Mouse (Mus musculus) midbrain, embryonic 14.5 days (tissue): ENCODE results near the gene Prkar1a. TPM values are rescaled to one million over a fixed set of nuclear protein-coding genes. Genes with fewer than 3 reads are reported as not detected.

Experiments used
- ATAC-seq: fragments of 200-750 bp; cut with Nextera tagmentation; 2 replicates; pipeline ENCODE4 v1.8.0; 2017; ENCODE audit warnings: moderate number of reproducible peaks, moderate library complexity; ENCODE audit not compliant: low FRiP score, low TSS enrichment
- DNase-seq: peaks from one replicate; pipeline ENCODE4 v3.0.0-alpha.2; 2015
- H3K27ac ChIP-seq: fragments of 300-500 bp; sonication (generic); replicated peaks from 2 replicates; pipeline ENCODE4 v1.5.1; 2014; ENCODE audit warnings: mild to moderate bottlenecking, low read depth, low read length, moderate library complexity
- H3K27me3 ChIP-seq: fragments of 300-500 bp; sonication (generic); 2 replicates; pipeline ENCODE4 v1.6.1; 2014; ENCODE audit warnings: low read length, control low read depth, mixed read lengths; ENCODE audit not compliant: control insufficient read depth, insufficient read depth
- H3K36me3 ChIP-seq: fragments of 300-500 bp; sonication (generic); 2 replicates; pipeline ENCODE4 v1.6.1; 2014; ENCODE audit warnings: low read length, control low read depth; ENCODE audit not compliant: control insufficient read depth, insufficient read depth
- H3K4me1 ChIP-seq: fragments of 300-500 bp; sonication (generic); 2 replicates; pipeline ENCODE4 v1.6.1; 2014; ENCODE audit warnings: mild to moderate bottlenecking, antibody characterized with exemption, low read length, control low read depth; ENCODE audit not compliant: control insufficient read depth, insufficient read depth
- H3K4me2 ChIP-seq: fragments of 300-500 bp; sonication (generic); 2 replicates; pipeline ENCODE4 v1.6.1; 2014; ENCODE audit warnings: mild to moderate bottlenecking, low read length, moderate library complexity
- H3K4me3 ChIP-seq: fragments of 300-500 bp; sonication (generic); replicated peaks from 2 replicates; pipeline ENCODE4 v1.5.1; 2014; ENCODE audit warnings: low read depth, low read length
- H3K9ac ChIP-seq: fragments of 300-500 bp; sonication (generic); replicated peaks from 2 replicates; pipeline ENCODE4 v1.6.1; 2014; ENCODE audit warnings: mild to moderate bottlenecking, low read length, moderate library complexity
- H3K9me3 ChIP-seq: fragments of 300-500 bp; sonication (generic); 2 replicates; pipeline ENCODE4 v1.6.1; 2016; ENCODE audit warnings: low read length, control low read depth, mixed read lengths; ENCODE audit not compliant: control insufficient read depth
- WGBS: fragments of 180-500 bp; shearing (Covaris S2); extraction: QIAGEN DNeasy Blood & Tissue Kit; methylation state at CpG from one replicate; pipeline ENCODE4 v1.1.7; 2014; 5-methylcytosine and 5-hydroxymethylcytosine counted together
- polyA plus RNA-seq: library from polyadenylated mRNA; unstranded; fragments of >200 nt; fragmentation: Nextera tagmentation; extraction: Ambion mirVana; gene quantifications from 2 replicates; pipeline ENCODE4 v1.2.1, GENCODE M21; 2014

Prkar1a gene
- polyA plus RNA-seq, result 494 and 582 TPM in 2 replicates

GRCm38 (mm10) chr11:109649206-109649605, at the start of gene Prkar1a:
Gene Prkar1a (plus strand): TSS chr11:109649405.
- WGBS, result 31% methylated on average over 8 of the region's 8 CpGs
- Histone ChIP-seq H3K4me3 (peak within 1 kb of the TSS; percentile 98), H3K9ac (peak within 1 kb of the TSS; percentile 93), H3K27ac (peak within 1 kb of the TSS; percentile 98), H3K9me3 (no peaks in the 10 kb centered on the region), H3K4me2 (peak within 1 kb of the TSS; percentile 65), H3K4me1 (peaks cover 33% of the 10 kb centered on the region), H3K27me3 (no peaks in the 10 kb centered on the region), H3K36me3 (peaks cover 9% of the 10 kb centered on the region)
- DNase-seq (peak; percentile 64), ATAC-seq (no peak)

- WGBS, result 79% methylated on average over 6 of the region's 6 CpGs
- Histone ChIP-seq H3K27me3 (no peaks in the 10 kb centered on the region), H3K9ac (no peak overlapping the region), H3K36me3 (no peaks in the 10 kb centered on the region), H3K4me1 (peaks cover 9% of the 10 kb centered on the region), H3K9me3 (no peaks in the 10 kb centered on the region), H3K27ac (no peak overlapping the region), H3K4me3 (no peak overlapping the region), H3K4me2 (no peak overlapping the region)
- DNase-seq (no peak), ATAC-seq (no peak)
Measured at GRCm38 (mm10) chr11:109607600-109607999, 41.6 kb upstream of the Prkar1a start.

- ATAC-seq (no peak), DNase-seq (no peak)
- Histone ChIP-seq H3K9ac (no peak overlapping the region), H3K9me3 (no peaks in the 10 kb centered on the region), H3K27me3 (peaks cover 3% of the 10 kb centered on the region; the same call in 1 of the 2 replicates), H3K36me3 (no peaks in the 10 kb centered on the region), H3K4me2 (no peak overlapping the region), H3K4me1 (peaks cover 9% of the 10 kb centered on the region), H3K4me3 (no peak overlapping the region), H3K27ac (no peak overlapping the region)
- 63% methylated on average over 6 of the region's 6 CpGs for WGBS
Measured at GRCm38 (mm10) chr11:109608976-109609625, 40.1 kb upstream of the Prkar1a start.

GRCm38 (mm10) chr11:109610046-109610794, 39.0 kb upstream of the Prkar1a start:
- ATAC-seq (no peak), DNase-seq (no peak)
- peak overlapping the region; percentile 65; the same call in 1 of the 2 replicates for H3K9ac ChIP-seq
- peaks cover 3% of the 10 kb centered on the region; the same call in 1 of the 2 replicates for H3K27me3 ChIP-seq
- peaks cover 9% of the 10 kb centered on the region for H3K4me1 ChIP-seq
- H3K4me2 ChIP-seq, result peak overlapping the region; percentile 86
- no peaks in the 10 kb centered on the region for H3K36me3 ChIP-seq
- H3K4me3 ChIP-seq, result peak overlapping the region; percentile 65
- WGBS, result 16% methylated on average over 9 of the region's 9 CpGs
- H3K27ac ChIP-seq, result peak overlapping the region; percentile 55; the same call in 1 of the 2 replicates
- H3K9me3 ChIP-seq, result no peaks in the 10 kb centered on the region

GRCm38 (mm10) chr11:109610795-109611302, 38.4 kb upstream of the Prkar1a start:
- H3K4me1 ChIP-seq, result peaks cover 9% of the 10 kb centered on the region
- no peaks in the 10 kb centered on the region for H3K36me3 ChIP-seq
- peak overlapping the region; percentile 86 for H3K4me2 ChIP-seq
- H3K9me3 ChIP-seq, result no peaks in the 10 kb centered on the region
- ATAC-seq (no peak; the same call in 1 of the 2 replicates), DNase-seq (no peak)
- H3K4me3 ChIP-seq, result peak overlapping the region; percentile 65
- H3K9ac ChIP-seq, result peak overlapping the region; percentile 65
- H3K27me3 ChIP-seq, result peaks cover 3% of the 10 kb centered on the region; the same call in 1 of the 2 replicates
- under 1% methylated on average over 26 of the region's 26 CpGs for WGBS
- H3K27ac ChIP-seq, result peak overlapping the region; percentile 55

GRCm38 (mm10) chr11:109611303-109612149, 37.7 kb upstream of the Prkar1a start, which contains the start of gene Wipi1:
Gene Wipi1 (minus strand): TSS chr11:109611967.
- ATAC-seq, result peak; percentile 97
- DNase-seq, result peak; percentile 98

GRCm38 (mm10) chr11:109612871-109613529, 36.2 kb upstream of the Prkar1a start:
- Histone ChIP-seq H3K4me3 (no peak overlapping the region), H3K4me1 (peaks cover 9% of the 10 kb centered on the region), H3K27me3 (peaks cover 3% of the 10 kb centered on the region; the same call in 1 of the 2 replicates), H3K27ac (no peak overlapping the region), H3K9ac (no peak overlapping the region), H3K4me2 (no peak overlapping the region), H3K9me3 (no peaks in the 10 kb centered on the region), H3K36me3 (no peaks in the 10 kb centered on the region)
- no peak for DNase-seq
- WGBS, result 67% methylated on average over 7 of the region's 7 CpGs
- no peak for ATAC-seq

More at GRCm38 (mm10) chr11:109611303-109612149, 37.7 kb upstream of the Prkar1a start, which contains the start of gene Wipi1:
- peak within 1 kb of the TSS; percentile 65 for H3K4me3 ChIP-seq
- no peaks in the 10 kb centered on the region for H3K36me3 ChIP-seq
- WGBS, result under 1% methylated on average over 58 of the region's 58 CpGs
- no peaks in the 10 kb centered on the region for H3K9me3 ChIP-seq
- H3K27ac ChIP-seq, result peak within 1 kb of the TSS; percentile 55
- peak within 1 kb of the TSS; percentile 86 for H3K4me2 ChIP-seq
- peak within 1 kb of the TSS; percentile 65 for H3K9ac ChIP-seq
- peaks cover 9% of the 10 kb centered on the region for H3K4me1 ChIP-seq
- peaks cover 3% of the 10 kb centered on the region; the same call in 1 of the 2 replicates for H3K27me3 ChIP-seq
